Mouse (Mus musculus): ENCODE measurements around the gene Mgat3. TPM values are rescaled to one million over a fixed set of nuclear protein-coding genes. Genes with fewer than 3 reads are reported as not detected.

Mgat3 gene
- total RNA-seq (2014; rRNA removed), result 0.09 and 0.13 TPM in 2 replicates
- polyA plus RNA-seq (2012; rRNA removed), result 0.14 and 0.16 TPM in 2 replicates

DNA sequence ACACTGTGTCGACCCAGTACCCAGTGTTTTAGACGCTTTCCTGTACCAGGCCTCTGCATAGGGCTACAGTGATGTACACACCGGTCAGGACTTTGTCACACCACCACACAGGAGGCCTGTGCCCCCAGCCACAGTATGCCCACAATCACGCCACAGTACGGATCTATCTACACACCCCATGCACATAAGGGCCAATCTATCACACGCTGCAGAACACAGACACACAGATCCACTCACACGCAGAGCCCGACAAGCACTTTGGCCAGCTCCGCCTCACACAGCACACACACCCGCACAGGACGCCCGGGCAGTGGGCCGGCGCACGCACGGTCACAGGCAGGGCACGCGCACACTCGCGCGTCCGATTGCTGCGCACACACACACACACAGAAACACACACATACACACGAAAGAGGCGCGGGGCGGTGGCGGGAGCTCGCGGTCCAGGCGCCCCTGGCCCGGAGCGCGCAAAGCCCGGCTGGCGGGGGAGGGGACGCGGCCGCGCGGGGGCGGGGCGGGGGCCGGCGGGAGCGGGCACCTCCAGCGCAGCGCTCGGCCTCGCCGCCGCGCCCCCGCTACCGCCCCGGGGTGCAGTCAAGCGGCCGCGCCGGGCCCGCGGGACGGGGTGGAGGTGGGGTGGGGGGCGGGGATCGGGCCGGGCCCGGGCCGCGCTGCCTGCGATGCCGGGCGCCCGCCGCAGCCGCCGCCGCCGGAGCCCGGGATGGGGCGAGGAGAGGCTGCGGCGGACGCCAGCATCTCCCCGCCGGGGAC, at the start of gene Mgat3:
TSS of gene Mgat3 (plus strand) at position 721 of the 771 bp plus-strand sequence.
- H3K36me3 ChIP-seq (ENCODE audit: control insufficient read depth, insufficient read depth, low read length), result no peaks in the 10 kb centered on the region
- WGBS, result 4% methylated on average over 57 of the region's 85 CpGs
- no peak within 1 kb of the TSS for H3K27ac ChIP-seq (replicated peaks; ENCODE audit: insufficient read depth, low read depth, low read length)
- DNase-seq (ENCODE audit: extremely low read depth, low read depth, low spot score), result no peak
- H3K4me3 ChIP-seq (ENCODE audit: insufficient read depth, low read depth, low read length), result peak within 1 kb of the TSS; percentile 49
- no peaks in the 10 kb centered on the region for H3K79me2 ChIP-seq (ENCODE audit: control insufficient read depth, insufficient read depth, low read length)
- H3K27me3 ChIP-seq (ENCODE audit: control insufficient read depth, insufficient read depth, low read length), result peaks cover 8% of the 10 kb centered on the region
- peak within 1 kb of the TSS; percentile 35 for H3K9ac ChIP-seq (ENCODE audit: low read depth, low read length)
- H3K4me1 ChIP-seq (ENCODE audit: control insufficient read depth, insufficient read depth, low read length), result no peaks in the 10 kb centered on the region
- TF ChIP-seq POLR2A (IDR thresholded peaks at IDR 0.05; ENCODE audit: extremely low read depth, insufficient read depth, low read length) (no peak), CTCF (IDR thresholded peaks at IDR 0.05; ENCODE audit: low read depth, low read length) (no peak)

DNA sequence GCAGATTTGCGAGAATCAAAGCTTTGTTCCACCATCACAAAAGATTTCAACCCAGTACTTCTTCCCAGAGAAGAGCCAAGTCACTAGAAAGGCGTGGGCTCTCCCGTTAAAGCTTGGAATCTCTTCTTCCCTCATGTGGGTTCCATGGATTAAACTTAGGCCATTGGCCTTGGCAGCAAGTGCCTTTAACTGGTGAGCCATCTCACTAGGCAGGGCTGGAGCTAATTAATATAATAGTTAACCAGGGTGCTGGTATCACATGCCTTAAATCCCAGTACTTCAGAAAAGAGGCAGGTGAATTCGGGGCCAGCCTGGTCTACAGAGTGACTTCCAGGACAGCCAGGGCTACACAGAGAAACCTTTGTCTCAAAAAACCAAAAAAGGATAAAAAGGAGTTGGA, 48.9 kb upstream of the Mgat3 start:
- Histone ChIP-seq H3K27me3 (ENCODE audit: control insufficient read depth, insufficient read depth, low read length) (no peaks in the 10 kb centered on the region), H3K9ac (ENCODE audit: low read depth, low read length) (no peak overlapping the region), H3K4me1 (ENCODE audit: control insufficient read depth, insufficient read depth, low read length) (no peaks in the 10 kb centered on the region), H3K79me2 (ENCODE audit: control insufficient read depth, insufficient read depth, low read length) (no peaks in the 10 kb centered on the region), H3K36me3 (ENCODE audit: control insufficient read depth, insufficient read depth, low read length) (no peaks in the 10 kb centered on the region), H3K27ac (replicated peaks; ENCODE audit: insufficient read depth, low read depth, low read length) (no peak overlapping the region), H3K4me3 (ENCODE audit: insufficient read depth, low read depth, low read length) (no peak overlapping the region)
- DNase-seq (ENCODE audit: extremely low read depth, low read depth, low spot score), result no peak
- 83% methylated on average over 4 of the region's 4 CpGs for WGBS
- TF ChIP-seq POLR2A (IDR thresholded peaks at IDR 0.05; ENCODE audit: extremely low read depth, insufficient read depth, low read length) (no peak), CTCF (IDR thresholded peaks at IDR 0.05; ENCODE audit: low read depth, low read length) (no peak)

DNA sequence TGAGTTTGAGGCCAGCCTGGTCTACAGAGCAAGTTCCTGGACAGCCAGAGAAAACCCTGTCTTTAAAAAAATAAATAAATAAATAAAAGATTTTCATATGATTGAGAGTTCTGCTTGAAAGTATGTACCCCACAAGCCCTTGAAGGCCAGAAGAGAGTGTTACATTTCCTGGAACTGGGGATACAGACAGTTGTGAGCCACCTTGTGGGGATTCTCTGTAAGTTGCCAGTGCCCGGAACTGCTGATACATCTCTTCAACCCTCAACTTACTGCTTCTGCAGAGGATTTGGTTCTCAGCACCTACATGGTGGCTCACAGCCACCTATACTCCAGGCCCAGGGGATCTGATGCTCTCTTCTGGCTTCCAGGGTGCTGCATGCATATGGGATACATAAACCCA, 46.3 kb upstream of the Mgat3 start:
- H3K4me3 ChIP-seq (ENCODE audit: insufficient read depth, low read depth, low read length), result no peak overlapping the region
- no peak for DNase-seq (ENCODE audit: extremely low read depth, low read depth, low spot score)
- no peak overlapping the region for H3K27ac ChIP-seq (replicated peaks; ENCODE audit: insufficient read depth, low read depth, low read length)
- H3K36me3 ChIP-seq (ENCODE audit: control insufficient read depth, insufficient read depth, low read length), result no peaks in the 10 kb centered on the region
- H3K27me3 ChIP-seq (ENCODE audit: control insufficient read depth, insufficient read depth, low read length), result no peaks in the 10 kb centered on the region
- H3K4me1 ChIP-seq (ENCODE audit: control insufficient read depth, insufficient read depth, low read length), result no peaks in the 10 kb centered on the region
- no peak for TF ChIP-seq CTCF (IDR thresholded peaks at IDR 0.05; ENCODE audit: low read depth, low read length)
- H3K9ac ChIP-seq (ENCODE audit: low read depth, low read length), result no peak overlapping the region
- WGBS, result 73% methylated on average over 1 of the region's 1 CpGs
- no peaks in the 10 kb centered on the region for H3K79me2 ChIP-seq (ENCODE audit: control insufficient read depth, insufficient read depth, low read length)

DNA sequence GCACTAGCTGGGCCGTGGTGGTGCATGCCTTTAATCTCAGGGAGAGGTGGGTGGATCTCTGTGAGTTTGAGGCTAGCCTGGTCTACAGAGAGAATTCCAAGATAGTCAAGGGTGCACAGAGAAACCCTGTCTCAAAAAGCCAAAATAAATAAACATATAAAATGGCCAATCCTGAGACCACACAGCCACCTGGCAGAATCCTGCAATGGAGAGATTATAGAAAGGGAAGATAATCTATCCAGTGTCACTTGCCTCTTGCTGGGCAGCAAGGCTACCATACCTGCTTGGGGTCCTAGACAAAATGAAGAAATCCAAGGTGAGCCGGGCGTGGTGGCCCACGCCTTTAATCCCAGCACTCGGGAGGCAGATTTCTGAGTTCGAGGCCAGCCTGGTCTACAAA, 43.5 kb upstream of the Mgat3 start:
- TF ChIP-seq CTCF (IDR thresholded peaks at IDR 0.05; ENCODE audit: low read depth, low read length) (no peak), POLR2A (IDR thresholded peaks at IDR 0.05; ENCODE audit: extremely low read depth, insufficient read depth, low read length) (no peak)
- no peaks in the 10 kb centered on the region for H3K79me2 ChIP-seq (ENCODE audit: control insufficient read depth, insufficient read depth, low read length)
- peaks cover 10% of the 10 kb centered on the region for H3K4me1 ChIP-seq (ENCODE audit: control insufficient read depth, insufficient read depth, low read length)
- H3K9ac ChIP-seq (ENCODE audit: low read depth, low read length), result no peak overlapping the region
- no peak for DNase-seq (ENCODE audit: extremely low read depth, low read depth, low spot score)
- H3K4me3 ChIP-seq (ENCODE audit: insufficient read depth, low read depth, low read length), result no peak overlapping the region
- H3K27ac ChIP-seq (replicated peaks; ENCODE audit: insufficient read depth, low read depth, low read length), result no peak overlapping the region
- no peaks in the 10 kb centered on the region for H3K36me3 ChIP-seq (ENCODE audit: control insufficient read depth, insufficient read depth, low read length)
- WGBS, result 93% methylated on average over 6 of the region's 6 CpGs
- H3K27me3 ChIP-seq (ENCODE audit: control insufficient read depth, insufficient read depth, low read length), result no peaks in the 10 kb centered on the region

DNA sequence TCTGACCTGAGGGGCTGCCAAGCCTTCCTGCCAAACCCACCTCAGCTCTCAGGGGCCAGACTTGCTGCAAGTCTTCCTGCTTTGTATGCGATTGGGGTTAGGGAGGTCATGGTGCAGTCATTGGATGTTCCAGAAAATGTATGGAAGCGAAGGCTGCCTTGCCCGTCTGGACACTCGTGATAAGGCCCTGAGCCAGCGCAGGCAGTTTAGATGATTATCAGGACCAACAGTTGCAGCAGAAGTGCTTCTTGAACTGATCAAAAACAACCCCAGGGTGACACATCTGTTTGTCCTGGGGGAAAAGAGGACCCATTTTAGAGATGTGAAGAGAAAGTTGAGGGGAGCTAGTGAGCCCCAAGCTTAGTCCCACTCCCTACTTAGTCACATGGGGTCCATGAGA, 42.8 kb upstream of the Mgat3 start:
- no peaks in the 10 kb centered on the region for H3K79me2 ChIP-seq (ENCODE audit: control insufficient read depth, insufficient read depth, low read length)
- H3K4me3 ChIP-seq (ENCODE audit: insufficient read depth, low read depth, low read length), result no peak overlapping the region
- H3K27ac ChIP-seq (replicated peaks; ENCODE audit: insufficient read depth, low read depth, low read length), result no peak overlapping the region
- DNase-seq (ENCODE audit: extremely low read depth, low read depth, low spot score), result no peak
- peaks cover 10% of the 10 kb centered on the region for H3K4me1 ChIP-seq (ENCODE audit: control insufficient read depth, insufficient read depth, low read length)
- TF ChIP-seq CTCF (IDR thresholded peaks at IDR 0.05; ENCODE audit: low read depth, low read length) (no peak), POLR2A (IDR thresholded peaks at IDR 0.05; ENCODE audit: extremely low read depth, insufficient read depth, low read length) (no peak)
- H3K27me3 ChIP-seq (ENCODE audit: control insufficient read depth, insufficient read depth, low read length), result no peaks in the 10 kb centered on the region
- WGBS, result 78% methylated on average over 5 of the region's 5 CpGs
- no peak overlapping the region for H3K9ac ChIP-seq (ENCODE audit: low read depth, low read length)
- no peaks in the 10 kb centered on the region for H3K36me3 ChIP-seq (ENCODE audit: control insufficient read depth, insufficient read depth, low read length)

DNA sequence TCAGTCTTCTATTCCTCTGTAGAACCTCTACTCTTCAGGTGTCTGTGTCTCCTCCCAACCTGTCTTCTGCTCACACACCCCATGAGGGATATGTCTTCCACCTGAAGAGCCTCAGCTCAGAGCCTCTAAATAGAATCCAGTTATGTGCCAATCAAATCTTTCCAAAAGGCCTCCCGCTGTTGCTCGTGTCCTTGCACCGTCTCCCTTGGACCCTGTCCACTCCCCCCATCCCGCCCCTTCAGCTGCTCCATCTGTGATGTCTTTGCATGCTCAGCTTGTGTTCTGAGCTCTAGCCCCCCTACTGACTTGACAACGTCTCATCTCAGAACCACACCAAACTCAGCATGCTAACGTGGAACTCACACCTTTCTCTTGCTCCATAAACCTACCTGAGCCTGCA, 42.1 kb upstream of the Mgat3 start:
- Histone ChIP-seq H3K27ac (replicated peaks; ENCODE audit: insufficient read depth, low read depth, low read length) (no peak overlapping the region), H3K9ac (ENCODE audit: low read depth, low read length) (no peak overlapping the region), H3K36me3 (ENCODE audit: control insufficient read depth, insufficient read depth, low read length) (no peaks in the 10 kb centered on the region), H3K27me3 (ENCODE audit: control insufficient read depth, insufficient read depth, low read length) (no peaks in the 10 kb centered on the region), H3K4me1 (ENCODE audit: control insufficient read depth, insufficient read depth, low read length) (peaks cover 10% of the 10 kb centered on the region), H3K4me3 (ENCODE audit: insufficient read depth, low read depth, low read length) (no peak overlapping the region), H3K79me2 (ENCODE audit: control insufficient read depth, insufficient read depth, low read length) (peaks cover 4% of the 10 kb centered on the region; the same call in 1 of the 2 replicates)
- no peak for DNase-seq (ENCODE audit: extremely low read depth, low read depth, low spot score)
- TF ChIP-seq POLR2A (IDR thresholded peaks at IDR 0.05; ENCODE audit: extremely low read depth, insufficient read depth, low read length), result no peak
- no peak for TF ChIP-seq CTCF (IDR thresholded peaks at IDR 0.05; ENCODE audit: low read depth, low read length)
- 90% methylated on average over 6 of the region's 6 CpGs for WGBS
